Mouse (Mus musculus) induced T-regulatory cell, adult 2 months (primary cell): ENCODE measurements around the gene 4931428F04Rik.
A peak's percentile ranks its signal among the peaks of the same experiment; 100 is the strongest.
"Not testable (repeated sequence)": the region's sequence is repeated elsewhere in the genome, so short reads cannot be mapped to it uniquely, and the experiment has no call there.

Experiments used
- DNase-seq: peaks from one replicate; pipeline ENCODE4 v3.0.0-alpha.2; 2012; ENCODE audit warnings: low read depth

Gene 4931428F04Rik

DNA sequence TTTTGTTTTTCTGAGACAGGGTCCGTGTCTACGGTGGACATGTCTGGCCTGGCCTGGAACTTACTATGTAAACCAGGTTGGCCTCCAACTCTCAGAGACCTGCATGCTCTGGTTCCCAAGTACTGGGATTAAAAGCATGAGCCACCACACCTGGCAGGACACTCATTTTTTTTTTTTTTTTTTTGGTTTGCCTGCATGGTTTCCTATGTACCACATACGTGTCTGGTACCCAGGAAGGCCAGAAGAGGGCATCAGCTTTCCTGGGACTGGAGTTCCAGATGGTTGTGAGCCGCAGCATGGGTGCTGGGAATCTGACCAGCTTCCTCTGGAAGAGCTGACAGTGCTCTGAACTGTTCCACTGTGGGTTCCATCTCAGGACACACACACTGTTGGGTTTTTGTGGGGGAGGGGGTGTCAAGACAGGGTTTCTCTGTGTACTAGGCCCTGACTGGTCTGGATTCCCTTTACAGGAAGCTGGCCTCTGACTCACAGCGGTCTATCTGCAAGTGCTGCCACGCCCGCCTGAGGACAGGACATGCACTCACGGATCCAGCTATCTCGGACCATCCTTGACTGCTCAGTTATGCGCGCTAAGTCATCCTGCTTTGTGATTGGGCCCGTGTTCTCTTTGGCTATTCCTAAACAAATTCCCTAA, 28.2 kb downstream of the 4931428F04Rik start:
- DNase-seq, result no peak

DNA sequence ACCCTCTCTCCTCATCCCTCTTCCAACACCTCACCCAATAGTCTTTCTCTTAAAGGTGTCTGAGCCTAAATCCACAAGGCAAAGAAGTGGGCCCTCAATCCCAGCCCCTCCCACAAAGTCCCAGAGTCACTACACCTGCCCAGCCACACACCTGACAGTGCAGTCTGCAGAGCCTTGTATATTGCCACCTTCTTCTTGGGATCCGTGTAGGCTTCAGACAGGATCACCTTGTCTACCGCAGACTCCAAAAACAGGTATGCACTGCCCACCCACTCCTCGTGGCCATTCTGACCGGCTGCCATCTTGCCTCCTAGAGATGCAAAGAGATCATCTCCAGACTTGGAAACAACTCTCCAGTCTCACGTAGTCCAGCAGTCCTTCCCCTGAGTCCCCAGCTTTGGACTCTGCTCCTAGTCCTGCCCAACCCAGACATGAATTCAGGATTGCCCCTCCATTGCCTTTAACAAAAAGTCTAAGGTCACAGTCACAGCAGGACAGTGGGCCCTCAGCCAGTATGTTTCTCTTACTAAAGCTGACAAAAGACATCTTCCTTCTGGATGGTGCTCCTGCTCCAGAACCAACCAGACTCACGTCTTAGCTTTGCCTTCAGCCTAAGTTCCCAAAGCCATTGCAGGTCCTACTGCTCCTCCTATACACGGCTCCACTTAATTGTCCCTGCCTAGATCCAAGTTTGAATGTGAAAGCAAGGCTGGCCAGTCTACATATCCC, 29.1 kb downstream of the 4931428F04Rik start:
- no peak for DNase-seq

DNA sequence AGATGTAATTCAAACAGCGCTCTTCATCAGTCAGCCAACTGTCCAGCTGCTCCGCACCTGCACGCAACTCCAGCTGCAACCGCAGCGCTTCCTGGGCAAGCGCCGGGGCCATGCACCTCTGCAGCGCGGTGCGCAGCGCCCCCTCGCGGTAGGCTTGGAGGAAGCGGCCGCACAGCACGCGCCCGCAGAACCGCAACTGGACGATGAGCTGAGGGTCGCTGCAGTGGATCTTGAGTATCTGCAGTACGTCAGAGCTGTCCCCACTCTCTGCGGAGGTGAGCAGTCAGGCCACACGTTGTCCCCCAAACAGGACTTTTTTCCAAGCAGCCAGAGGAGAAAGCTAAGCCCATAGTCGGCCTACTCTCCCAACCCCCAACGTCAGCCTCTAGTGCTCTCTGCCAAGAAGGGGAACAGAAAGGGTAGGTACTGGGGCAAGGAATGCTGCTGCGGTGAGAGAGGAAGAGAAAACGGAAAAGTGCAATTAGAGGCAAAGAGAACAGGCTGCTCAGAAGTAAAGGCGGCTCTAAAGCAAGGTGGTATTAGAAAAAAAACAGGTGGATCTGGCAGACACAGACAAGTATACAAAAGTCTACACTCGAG, 29.8 kb downstream of the 4931428F04Rik start:
- peak; percentile 80 for DNase-seq

DNA sequence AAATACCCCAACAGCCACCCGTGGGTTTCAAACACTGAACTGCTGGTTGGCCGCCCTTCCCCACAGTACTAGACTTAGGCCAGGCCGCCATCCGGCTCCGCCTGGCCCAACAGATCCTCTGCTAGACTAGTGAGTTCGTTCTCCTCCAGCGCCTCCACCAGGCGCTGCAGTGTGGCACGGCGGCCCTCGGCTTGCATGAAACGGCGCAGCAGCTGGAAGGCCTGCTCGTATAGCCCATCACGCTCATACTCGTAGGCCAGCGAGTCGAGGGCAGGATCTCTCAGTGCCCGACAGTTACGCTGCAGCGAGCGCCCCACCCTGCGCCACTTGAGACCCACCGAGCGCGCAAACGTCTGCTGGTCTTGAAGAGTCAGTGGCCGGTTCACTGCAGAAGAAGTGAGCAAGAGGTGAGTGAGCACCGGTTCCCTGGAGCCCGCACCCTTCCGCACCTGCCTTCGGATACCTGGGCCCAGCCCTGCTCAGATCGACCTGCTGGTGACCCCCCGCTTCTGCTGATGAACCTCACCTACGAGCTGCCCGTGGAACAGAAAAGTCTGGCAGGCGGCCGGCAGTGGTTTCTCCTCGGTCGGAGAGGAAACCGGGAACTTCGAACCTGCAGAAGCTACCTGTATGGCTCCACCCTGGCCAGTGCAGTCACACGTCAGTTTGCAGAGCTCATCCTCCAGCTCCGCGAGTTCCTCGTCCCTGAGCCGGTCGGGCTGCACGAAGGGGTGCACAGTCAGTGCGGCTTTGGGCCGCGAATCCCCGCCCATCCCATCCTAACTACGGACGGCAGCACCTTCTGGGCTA, 30.5 kb downstream of the 4931428F04Rik start:
- no peak for DNase-seq

DNA sequence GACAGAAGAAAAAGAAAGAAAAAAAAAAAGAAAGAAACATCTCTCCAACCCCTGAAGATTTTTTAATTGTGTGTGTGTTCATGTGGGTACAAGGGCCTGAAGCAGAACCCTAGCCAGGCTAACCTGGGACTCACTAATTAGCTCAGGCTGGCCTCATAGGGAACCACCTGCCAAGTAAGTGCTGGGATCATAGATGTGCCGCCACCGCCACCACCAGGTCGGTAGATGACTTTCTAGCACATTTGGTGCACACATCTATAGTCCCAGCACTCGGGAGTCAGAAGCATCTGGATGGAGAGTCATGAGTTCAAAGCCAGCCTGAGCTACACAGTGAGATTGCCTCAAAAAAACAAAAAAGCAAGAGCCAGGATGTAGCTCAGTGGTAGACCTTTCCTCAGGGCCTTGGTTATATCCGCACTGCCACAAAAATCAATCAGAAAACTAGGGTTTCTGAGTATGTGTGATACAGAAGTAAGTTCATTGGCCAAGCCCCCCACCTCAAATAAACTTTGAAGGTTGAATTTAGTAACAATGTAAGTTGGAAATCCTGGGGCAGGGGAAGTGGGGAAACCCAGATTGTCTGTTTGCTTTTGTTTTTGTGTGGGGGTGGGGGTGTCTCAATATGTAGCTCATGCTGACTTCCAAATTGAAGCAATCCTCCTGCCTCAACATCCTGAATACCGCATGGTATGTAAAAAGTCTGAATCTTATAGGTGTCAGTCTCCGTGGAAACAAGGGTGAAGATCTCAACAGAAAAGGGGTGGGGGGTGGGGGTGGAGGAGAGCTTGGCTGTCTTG, 32.1 kb downstream of the 4931428F04Rik start:
- no peak for DNase-seq

DNA sequence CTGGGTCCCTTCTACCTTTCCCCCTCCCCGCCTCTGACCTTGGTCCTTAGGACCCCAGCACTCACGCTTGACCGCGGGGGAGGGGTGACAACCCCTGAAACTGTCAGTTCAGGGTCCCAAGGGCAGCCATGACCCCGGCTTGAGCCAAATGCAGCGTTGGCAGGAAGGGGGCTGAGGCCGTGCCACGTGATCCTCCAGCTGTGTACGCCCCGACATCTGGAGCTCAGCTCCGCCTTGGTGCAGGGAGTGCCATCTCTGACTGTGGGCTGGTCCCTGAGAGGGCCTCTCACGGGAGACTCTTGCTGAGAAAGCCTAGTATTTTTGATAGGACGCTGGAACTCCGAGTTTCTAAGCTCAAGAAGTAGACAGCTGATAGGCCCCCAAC, 34.7 kb downstream of the 4931428F04Rik start, which contains the start of gene B3gnt9:
Gene B3gnt9 (minus strand): TSS at position 188 of the 385 bp plus-strand sequence.
- DNase-seq, result peak; percentile 71

DNA sequence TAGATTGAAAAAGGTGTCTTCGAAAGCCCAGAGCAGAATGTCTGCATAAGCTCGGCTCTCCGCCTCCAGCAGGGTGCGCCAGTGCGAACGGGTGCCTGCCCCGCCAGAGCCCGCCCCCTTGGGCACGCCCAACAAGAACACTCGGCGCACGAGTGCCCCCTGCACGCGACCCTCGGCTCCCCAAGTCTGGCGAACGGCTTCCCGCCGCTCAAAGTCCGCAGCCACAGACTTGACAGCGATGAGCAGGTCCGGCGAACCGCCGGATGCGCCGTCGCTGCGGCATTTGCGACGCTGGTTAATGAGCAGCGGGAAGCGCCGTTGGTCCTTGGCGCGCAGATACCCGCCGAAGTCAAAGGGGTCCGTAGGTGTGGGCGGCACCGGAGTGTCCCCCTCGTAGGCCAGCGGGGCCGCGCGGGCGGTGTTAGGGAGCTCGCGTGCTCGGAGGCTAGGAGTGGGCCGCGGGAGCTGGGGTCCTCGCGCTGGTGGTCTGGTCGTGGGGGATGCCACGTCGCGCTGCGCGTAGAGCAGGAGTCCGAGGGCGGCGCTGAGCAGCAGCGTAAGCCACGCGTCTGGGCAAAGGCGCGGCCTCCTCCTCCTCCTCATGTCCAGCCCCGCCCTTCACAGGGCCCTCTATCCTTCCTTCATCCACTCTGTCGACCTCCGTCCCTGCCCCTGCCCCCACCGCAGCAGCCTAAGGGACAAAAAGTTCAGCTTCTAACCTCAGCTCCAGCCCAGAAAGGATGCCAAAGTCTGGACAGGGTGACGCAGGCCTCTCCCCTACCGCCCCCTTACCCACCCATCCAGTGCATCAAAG, 35.3 kb downstream of the 4931428F04Rik start:
- peak; percentile 91 for DNase-seq

DNA sequence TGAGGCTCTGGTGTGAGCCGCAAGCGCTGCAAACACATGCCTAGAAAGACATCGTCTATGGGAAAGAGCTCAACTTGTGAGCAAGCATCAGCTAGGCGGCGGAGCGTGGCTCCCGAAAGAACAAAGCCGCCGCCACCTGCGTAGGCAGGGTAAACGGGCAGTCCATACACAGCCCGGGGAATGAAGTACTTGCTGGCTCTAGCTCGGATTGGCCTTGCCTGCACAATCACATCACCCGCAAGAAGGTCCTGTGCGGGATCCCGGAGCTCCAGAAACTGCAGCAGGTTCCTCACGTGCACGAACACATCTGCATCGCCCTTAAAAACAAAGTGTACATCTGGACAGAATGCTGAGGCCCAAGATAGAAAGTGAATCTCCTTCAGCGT, 35.9 kb downstream of the 4931428F04Rik start:
- DNase-seq, result no peak

DNA sequence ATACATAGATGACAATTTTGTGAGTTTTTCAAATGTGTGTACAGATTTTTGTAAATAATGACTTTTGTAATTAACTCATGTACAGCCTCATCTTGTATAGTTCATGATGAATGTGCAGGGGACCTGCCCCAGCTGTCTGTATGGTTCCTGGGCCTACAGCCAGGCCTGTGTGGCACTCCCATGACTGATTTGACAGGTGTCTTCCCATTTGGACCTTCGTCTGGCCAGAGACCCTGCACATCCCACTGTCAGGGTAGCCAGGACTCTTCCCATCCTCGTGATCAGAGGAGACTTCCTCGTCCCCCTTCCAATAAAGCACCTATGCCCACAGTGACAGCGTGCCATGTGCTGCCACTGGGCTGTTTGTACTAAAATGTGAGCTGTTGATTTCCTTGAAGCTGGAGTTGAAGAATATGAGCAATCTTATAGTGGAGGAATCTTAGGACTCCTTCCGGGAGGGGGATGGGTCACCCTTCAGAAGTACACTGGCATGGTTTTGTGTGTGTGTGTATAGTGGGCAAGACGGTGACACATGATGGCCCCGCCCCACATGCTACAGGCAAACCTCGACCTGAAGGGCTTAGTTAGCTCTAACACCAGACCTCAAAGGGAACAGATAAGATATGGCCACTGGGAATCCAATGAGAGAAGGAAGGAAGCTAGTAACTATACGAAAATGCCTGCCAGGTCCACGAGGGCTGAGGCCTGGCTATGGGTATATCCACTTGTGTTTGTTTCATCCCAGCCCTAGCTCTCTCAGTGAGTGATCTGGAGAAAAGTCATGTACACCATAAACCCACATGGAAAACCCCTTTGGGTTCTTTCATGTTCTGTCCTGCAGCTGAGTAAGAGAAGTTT, 36.8 kb downstream of the 4931428F04Rik start:
- no peak for DNase-seq

DNA sequence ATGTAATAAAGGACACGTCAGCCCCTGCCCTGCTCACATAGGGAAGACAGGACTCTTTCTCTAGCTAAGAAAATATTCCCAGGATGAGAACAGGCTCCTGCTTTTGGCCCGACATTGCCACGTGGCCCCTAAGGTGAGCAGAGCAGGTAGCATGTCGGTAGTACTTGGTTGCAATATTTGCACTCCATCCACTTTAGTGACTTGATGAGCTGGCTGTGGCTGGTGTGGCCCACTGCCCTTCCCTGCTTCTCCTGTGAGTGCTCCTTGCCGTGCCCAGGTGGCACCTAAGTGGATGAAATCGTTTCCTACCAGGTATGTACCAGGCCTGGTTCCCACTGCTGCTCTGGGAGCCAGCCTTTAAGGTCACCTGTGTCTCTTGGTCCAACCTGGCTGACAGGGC, 37.7 kb downstream of the 4931428F04Rik start:
- no peak for DNase-seq

DNA sequence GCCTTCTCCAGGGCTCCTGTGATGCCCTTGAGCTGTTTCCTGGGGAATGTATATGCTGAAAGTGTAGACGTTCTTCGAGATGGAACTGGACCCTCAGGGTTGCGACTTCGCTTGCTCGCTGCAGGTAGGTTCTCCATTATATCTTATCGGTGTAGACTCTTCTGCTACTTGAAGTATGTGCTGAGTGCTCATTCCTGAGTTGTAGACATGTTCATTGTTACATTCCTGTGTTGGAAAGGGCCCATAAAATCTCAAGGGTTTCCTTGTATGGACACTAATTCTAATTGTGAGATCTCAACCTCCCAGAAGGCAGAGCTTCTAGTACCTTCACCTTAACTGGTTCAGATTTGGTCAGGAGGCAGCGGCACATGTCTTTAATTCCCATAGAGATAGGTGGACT, 48.6 kb downstream of the 4931428F04Rik start:
- DNase-seq, result no peak

DNA sequence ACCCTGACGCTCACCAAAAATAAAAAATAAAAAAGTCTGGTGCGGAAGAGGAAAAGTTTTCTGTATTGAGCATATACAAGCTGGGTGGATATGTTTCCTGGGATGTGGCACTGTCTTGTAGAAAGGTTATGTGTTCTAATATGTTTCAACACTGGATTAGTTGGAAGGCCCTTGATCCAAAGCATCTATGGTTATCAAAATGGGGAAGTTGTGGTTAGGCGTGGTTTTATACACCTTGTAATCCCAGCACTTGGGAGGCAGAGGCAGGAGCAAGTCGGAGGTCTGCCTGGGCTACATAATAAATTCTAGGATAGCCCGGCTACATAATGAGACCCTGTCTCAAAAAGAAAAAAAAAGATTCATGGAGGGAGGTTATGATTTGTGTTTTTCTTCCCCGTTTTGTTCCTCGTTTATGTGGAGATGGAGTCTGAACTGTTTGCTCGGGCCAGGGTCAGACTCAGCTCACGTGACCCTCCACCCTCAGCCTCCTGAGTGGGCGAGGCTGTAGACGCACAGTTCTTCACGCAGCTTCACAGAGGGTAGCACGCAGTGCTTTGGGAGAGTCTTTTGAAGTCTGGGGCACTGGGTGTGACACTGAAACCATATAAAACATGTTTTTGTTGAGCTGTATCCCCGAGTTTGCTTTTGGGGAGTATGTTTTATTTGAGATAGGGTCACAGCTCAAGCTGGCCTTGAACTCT, 52.1 kb downstream of the 4931428F04Rik start:
- no peak for DNase-seq

DNA sequence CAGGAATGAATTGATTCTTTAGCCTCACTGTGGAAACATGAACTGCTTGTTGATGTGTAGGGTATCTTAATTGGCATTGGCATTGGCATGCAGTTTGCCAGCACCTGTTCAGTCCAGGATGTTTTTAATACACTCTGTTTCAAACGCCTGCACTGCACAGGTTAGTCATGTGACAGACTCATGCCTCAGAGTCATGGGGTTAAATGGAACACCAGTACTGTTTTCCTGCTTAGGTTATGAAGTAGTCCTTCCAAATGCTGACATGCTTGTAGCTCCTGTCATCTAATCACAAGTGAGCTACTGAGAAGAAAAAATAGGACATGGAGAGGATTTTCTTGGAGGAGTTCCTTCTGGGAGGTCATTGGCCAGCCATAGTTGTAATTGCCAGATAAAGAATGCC, 54.5 kb downstream of the 4931428F04Rik start:
- no peak for DNase-seq

DNA sequence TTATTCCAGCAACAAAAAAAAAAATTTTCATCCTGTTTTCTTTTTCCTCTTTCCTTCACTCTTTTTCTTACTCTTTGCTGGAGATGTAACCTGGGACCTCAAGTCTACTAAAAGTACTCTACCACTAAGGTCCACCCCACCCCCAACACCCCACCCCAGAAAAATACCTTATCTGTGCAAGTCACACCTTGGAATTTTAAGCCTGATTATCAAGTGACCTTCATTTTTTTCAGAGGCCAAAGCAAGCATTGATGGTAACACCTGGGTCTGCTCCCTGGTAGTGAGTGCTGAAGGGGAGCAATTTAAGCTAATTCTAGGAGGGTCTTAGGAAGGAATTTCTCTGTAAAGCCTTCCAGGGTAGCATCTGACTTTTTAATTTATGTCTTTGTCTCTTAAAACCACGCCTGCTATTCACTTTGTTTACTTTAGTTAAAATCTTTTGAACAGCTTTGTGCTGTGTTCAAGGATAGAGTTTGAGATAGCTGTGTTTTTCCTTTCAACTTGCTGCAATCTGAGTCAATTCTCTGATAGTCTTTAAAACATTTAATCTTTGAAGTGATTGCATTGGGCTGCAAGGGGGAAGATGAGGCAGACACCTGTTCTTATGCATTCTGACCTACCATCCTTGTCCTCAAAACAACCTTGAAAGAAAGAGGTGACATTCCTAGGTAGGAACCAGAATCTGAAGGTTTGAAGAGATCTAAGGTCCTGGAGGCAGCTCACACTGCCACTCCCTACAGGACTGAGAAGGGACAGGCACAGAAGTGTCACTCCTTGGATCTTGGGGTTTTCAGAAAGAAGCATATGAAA, 56.3 kb downstream of the 4931428F04Rik start:
- DNase-seq, result no peak

DNA sequence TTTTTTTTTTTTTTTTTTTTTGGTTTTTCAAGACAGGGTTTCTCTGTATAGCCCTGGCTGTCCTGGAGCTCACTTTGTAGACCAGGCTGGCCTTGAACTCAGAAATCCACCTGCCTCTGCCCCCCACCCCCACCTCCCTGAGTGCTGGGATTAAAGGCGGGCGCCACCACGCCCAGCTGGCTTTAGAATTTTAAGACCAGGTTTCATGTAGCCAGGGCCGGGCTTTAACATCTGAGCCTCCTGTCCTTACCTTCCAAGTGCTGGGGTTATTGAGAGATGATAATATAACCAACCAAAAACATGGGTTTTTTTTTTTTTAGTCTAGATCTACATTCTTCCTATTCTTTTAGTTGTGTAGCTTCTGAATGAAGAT, 57.4 kb downstream of the 4931428F04Rik start:
- not testable (repeated sequence) for DNase-seq

DNA sequence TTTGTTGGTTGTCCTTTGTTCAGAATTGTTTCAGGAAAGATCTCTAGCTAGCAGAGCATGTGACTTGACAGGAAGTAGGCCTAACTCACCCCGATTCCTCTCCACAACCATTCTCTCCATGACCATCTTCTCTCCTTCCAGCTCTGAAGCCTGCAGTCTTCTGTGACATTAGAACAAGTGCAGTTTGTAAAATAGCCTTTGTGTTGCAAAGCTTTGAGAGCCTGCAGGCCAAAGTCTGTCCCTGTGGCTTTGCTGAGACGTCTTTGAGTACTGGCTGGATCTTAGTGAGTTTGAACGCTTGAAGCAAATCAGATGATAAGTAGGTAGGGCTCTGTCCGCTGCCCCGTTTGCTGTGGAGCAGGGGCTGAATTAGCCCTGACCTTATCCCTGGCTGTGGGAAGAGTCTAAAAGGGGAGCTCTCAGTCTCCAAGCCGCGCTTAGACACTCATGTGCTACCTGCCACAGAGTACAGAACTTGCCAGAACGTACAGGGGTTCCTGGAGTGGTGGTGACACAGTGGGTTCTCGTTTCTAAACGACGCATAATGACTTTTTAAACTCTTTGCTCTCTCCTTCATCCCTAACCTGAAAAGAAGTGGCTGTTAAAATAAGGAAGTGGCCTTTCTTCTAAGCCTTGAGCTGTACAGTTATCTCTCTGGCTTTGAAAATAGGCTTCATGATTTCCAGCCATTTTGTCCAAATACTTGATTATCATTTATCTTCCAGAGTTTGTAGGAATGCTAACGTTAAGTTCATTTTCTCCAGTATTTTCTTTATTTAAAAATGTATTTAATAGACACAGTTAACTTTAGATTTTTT, 58.0 kb downstream of the 4931428F04Rik start:
- no peak for DNase-seq
